Mouse (Mus musculus) stomach, postnatal 0 days (tissue): ENCODE results near the gene Dnah11.

ENCODE experiments used
- CTCF ChIP-seq: IDR thresholded peaks from 2 replicates; pipeline ENCODE4 v1.5.1; 2016; ENCODE audit warnings: antibody characterized with exemption, low read depth, mild to moderate bottlenecking, moderate library complexity
- EP300 ChIP-seq: optimal IDR thresholded peaks from 2 replicates; pipeline ENCODE3; 2016; ENCODE audit warnings: antibody characterized with exemption

- no peak for TF ChIP-seq CTCF
- no peak for TF ChIP-seq EP300
Measured at GRCm38 (mm10) chr12:117914613-117915245, 284.1 kb downstream of the Dnah11 start.
